ENCODE assay signal across 29 mouse cellular contexts in the genomic region with DNA sequence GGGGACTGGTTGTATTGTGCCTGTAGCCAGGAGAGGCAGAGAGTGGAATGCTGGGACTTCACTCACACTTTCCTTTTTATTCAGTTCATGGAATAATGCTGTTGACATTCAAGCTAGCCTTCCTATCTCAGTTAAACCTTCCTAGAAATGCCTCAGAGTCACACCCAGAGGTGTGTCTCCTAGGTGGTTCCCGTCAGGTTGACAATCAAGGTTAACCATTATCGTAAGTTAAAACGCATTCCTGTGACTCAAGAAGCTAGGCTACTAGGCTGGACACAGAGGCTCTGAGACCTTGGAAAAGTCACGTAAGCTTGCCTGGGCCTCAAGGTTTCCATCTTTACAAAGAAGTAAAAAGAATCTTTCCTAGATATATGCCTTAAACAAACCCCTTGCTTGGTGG. TPM values are rescaled to one million over a fixed set of nuclear protein-coding genes. Genes with fewer than 3 reads are reported as not detected.
"Had no signal": no experiment of that assay in that cellular context is flagged by ENCODE, and none has a peak within 500 bp of the region (broad histone marks: within the 10 kb centered on the region; RNA-seq: fewer than 3 reads in every experiment).

No protein-coding gene starts in this region.

- H3K27ac ChIP-seq: kidney, postnatal 0 days; left cerebral cortex, adult 2 months; liver, embryonic 13.5 days; midbrain, embryonic 12.5 days; midbrain, embryonic 15.5 days; neural tube, embryonic 12.5 days; neural tube, embryonic 15.5 days; stomach, embryonic 15.5 days had no signal

- H3K4me2 ChIP-seq: liver, embryonic 13.5 days; midbrain, embryonic 12.5 days; midbrain, embryonic 15.5 days; neural tube, embryonic 12.5 days; neural tube, embryonic 15.5 days; stomach, embryonic 15.5 days had no signal

- H3K9ac ChIP-seq: liver, embryonic 13.5 days; midbrain, embryonic 12.5 days; midbrain, embryonic 15.5 days; neural tube, embryonic 12.5 days; neural tube, embryonic 15.5 days; stomach, embryonic 15.5 days had no signal

- H3K9me3 ChIP-seq: liver, embryonic 13.5 days; midbrain, embryonic 12.5 days; midbrain, embryonic 15.5 days; neural tube, embryonic 12.5 days; neural tube, embryonic 15.5 days; stomach, embryonic 15.5 days had no signal

- H3K4me3 ChIP-seq: left cerebral cortex, adult 2 months; liver, embryonic 13.5 days; midbrain, embryonic 12.5 days; midbrain, embryonic 15.5 days; neural tube, embryonic 12.5 days; neural tube, embryonic 15.5 days; stomach, embryonic 15.5 days had no signal

- DNase-seq: kidney, adult 9 months; kidney, postnatal 25 days; layer of hippocampus, postnatal 36 days; liver, embryonic 13.5 days; lung, adult 2 months; lung, postnatal 14 days; lung, postnatal 4 days; right cerebral cortex, adult 18-20 months; right cerebral cortex, postnatal 14 days; right cerebral cortex, postnatal 4 days; spleen, adult 18-20 months; thymus, adult 18-20 months; thymus, postnatal 36 days had no signal

- H3K4me1 ChIP-seq: liver, embryonic 13.5 days; midbrain, embryonic 12.5 days; midbrain, embryonic 15.5 days; neural tube, embryonic 12.5 days; neural tube, embryonic 15.5 days; stomach, embryonic 15.5 days had no signal

- H3K27me3 ChIP-seq: liver, embryonic 13.5 days; midbrain, embryonic 12.5 days; midbrain, embryonic 15.5 days; neural tube, embryonic 12.5 days; neural tube, embryonic 15.5 days; stomach, embryonic 15.5 days had no signal

- H3K36me3 ChIP-seq: liver, embryonic 13.5 days; midbrain, embryonic 12.5 days; midbrain, embryonic 15.5 days; neural tube, embryonic 12.5 days; neural tube, embryonic 15.5 days; stomach, embryonic 15.5 days had no signal

- ATAC-seq: midbrain, embryonic 15.5 days had no signal

RNA-seq across cellular contexts. Expression of gene Pax8, which starts 10.0 kb away (rescaled TPM):
- total RNA-seq: layer of hippocampus, adult 8-10 months; layer of hippocampus, postnatal 10 days; layer of hippocampus, postnatal 36 days; left cerebral cortex, adult 2 months; left cerebral cortex, postnatal 10 days; left cerebral cortex, postnatal 36 days had no signal
- polyA plus RNA-seq: limb, embryonic 11.5 days; limb, embryonic 14.5 days; liver, adult 2 months; lung, adult 2 months; lung, embryonic 16.5 days; urinary bladder, adult 2 months had no signal
